Mouse (Mus musculus) embryonic facial prominence, embryonic 10.5 days (tissue): ENCODE data around the gene Esf1. TPM values are rescaled to one million over a fixed set of nuclear protein-coding genes. Genes with fewer than 3 reads are reported as not detected.
A peak's percentile ranks its signal among the peaks of the same experiment; 100 is the strongest.
"Not testable (repeated sequence)": the region's sequence is repeated elsewhere in the genome, so short reads cannot be mapped to it uniquely, and the experiment has no call there.

Experiments
- DNase-seq: peaks from one replicate; pipeline ENCODE4 v3.0.0-alpha.2; 2017; ENCODE audit warnings: low spot score
- H3K27ac ChIP-seq: fragments of 300-500 bp; sonication (generic); replicated peaks from 2 replicates; pipeline ENCODE4 v1.5.1; 2016; ENCODE audit warnings: mild to moderate bottlenecking
- H3K27me3 ChIP-seq: fragments of 300-500 bp; sonication (generic); replicated peaks from 2 replicates; pipeline ENCODE4 v1.6.1; 2016; ENCODE audit warnings: low read depth, mild to moderate bottlenecking; ENCODE audit not compliant: poor library complexity, severe bottlenecking
- H3K36me3 ChIP-seq: fragments of 300-500 bp; sonication (generic); replicated peaks from 2 replicates; pipeline ENCODE4 v1.6.1; 2016; ENCODE audit warnings: mild to moderate bottlenecking, moderate library complexity
- H3K4me1 ChIP-seq: fragments of 300-500 bp; sonication (generic); 2 replicates; pipeline ENCODE4 v1.6.1; 2016
- H3K4me3 ChIP-seq: fragments of 300-500 bp; sonication (generic); 2 replicates; pipeline ENCODE4 v1.5.1; 2016; ENCODE audit warnings: mild to moderate bottlenecking, moderate library complexity
- H3K9me3 ChIP-seq: fragments of 300-500 bp; sonication (generic); 2 replicates; pipeline ENCODE4 v1.6.1; 2016; ENCODE audit warnings: mild to moderate bottlenecking
- WGBS: fragments of 180-500 bp; shearing (Covaris S2); methylation state at CpG from one replicate; pipeline ENCODE4 v1.1.7; 2016; 5-methylcytosine and 5-hydroxymethylcytosine counted together
- polyA plus RNA-seq: library from polyadenylated mRNA; unstranded; fragments of >200 nt; fragmentation: Nextera tagmentation; extraction: Ambion mirVana; gene quantifications from 2 replicates; pipeline ENCODE4 v1.2.1, GENCODE M21; 2016

Esf1 gene
- polyA plus RNA-seq: 29.8 and 33.2 TPM in 2 replicates

DNA sequence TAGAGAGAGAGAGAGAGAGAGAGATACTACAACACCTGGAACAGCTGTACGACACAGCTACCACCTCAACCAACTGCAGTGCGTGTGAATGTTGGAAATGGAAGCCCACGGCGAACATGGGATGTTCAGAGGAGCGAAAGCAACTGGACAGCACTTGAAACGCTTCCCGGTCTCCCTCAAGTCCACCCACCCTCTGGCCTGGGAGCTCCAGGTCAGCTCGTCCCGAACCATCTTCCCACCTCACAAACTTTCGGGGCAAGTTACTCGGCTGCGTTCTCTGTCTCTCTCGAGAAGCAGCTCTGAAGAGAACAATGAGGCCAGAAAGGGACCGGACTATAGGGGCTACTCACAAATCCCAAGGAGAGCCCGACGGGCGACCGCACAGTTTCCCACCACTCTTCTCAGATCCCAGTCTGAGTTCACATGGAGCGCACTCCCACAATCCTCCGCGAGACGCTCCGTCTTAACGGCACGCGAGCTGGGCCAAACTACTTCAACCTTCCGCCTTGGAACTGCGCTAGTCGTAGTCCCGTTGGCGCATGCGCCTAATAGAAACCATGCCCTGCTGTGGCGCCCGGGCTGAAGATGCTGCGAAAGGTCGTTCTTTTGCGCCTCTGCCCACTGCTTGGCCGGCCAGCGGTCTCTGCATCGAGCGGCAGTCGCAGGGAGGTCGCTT, at the start of gene Esf1, which contains the start of gene Ndufaf5:
Esf1 (minus strand) TSS at position 438 of the 676 bp plus-strand sequence.
Ndufaf5 (plus strand) TSS at position 523 of the 676 bp plus-strand sequence.
- H3K4me1 ChIP-seq: peaks cover 17% of the 10 kb centered on the region
- under 1% methylated on average over 43 of the region's 43 CpGs for WGBS
- peaks cover 39% of the 10 kb centered on the region for H3K36me3 ChIP-seq
- H3K27me3 ChIP-seq: no peaks in the 10 kb centered on the region
- no peaks in the 10 kb centered on the region for H3K9me3 ChIP-seq
- peak within 1 kb of the TSS; percentile 91 for H3K27ac ChIP-seq
- peak; percentile 94 for DNase-seq
- peak within 1 kb of the TSS; percentile 90 for H3K4me3 ChIP-seq

DNA sequence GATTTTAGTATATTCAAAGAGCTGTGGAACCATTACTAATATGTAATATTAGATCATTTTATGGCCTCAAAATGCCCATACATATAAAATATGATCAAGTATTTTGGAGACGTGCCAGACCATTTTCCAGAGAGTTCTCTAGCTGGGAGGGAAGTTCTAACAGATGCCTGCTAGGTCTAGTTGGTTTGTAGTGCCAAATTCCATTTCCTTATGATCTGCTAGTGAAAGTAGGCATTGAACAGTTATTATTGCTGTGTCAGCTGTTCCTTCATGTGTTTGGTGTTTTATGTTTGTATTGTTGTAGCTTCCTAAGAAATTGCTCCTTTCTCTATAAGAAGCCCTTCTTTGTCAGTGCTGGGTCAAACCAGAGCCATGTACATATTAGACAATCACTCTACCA, 45.6 kb upstream of the Esf1 start:
- Histone ChIP-seq H3K4me3 (no peak overlapping the region), H3K9me3 (no peaks in the 10 kb centered on the region), H3K27ac (no peak overlapping the region), H3K27me3 (no peaks in the 10 kb centered on the region), H3K4me1 (no peaks in the 10 kb centered on the region), H3K36me3 (no peaks in the 10 kb centered on the region)
- 86% methylated on average over 1 of the region's 1 CpGs for WGBS
- no peak for DNase-seq

DNA sequence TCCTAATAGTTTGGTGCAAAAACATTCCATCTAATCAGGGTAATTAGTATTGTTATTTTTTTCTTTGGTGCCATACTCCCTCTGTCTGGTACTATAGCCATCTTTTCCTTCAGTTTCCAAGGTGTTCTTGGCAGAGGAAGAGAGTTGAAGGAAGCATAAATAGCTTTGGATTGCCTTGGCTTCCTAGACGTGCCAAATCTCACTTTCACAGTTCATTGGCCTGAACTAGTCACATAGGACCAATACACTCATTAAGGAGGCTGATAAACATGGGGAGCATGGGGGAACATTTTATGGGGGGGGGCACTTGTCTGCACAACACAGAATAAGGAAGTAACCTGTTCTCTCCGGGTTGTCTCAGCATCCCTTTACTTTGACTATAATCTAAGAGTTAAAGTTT, 45.1 kb upstream of the Esf1 start:
- DNase-seq: no peak
- H3K36me3 ChIP-seq: no peaks in the 10 kb centered on the region
- H3K4me3 ChIP-seq: no peak overlapping the region
- H3K4me1 ChIP-seq: no peaks in the 10 kb centered on the region
- H3K27me3 ChIP-seq: no peaks in the 10 kb centered on the region
- H3K9me3 ChIP-seq: no peaks in the 10 kb centered on the region
- no peak overlapping the region for H3K27ac ChIP-seq
- 79% methylated on average over 2 of the region's 2 CpGs for WGBS

DNA sequence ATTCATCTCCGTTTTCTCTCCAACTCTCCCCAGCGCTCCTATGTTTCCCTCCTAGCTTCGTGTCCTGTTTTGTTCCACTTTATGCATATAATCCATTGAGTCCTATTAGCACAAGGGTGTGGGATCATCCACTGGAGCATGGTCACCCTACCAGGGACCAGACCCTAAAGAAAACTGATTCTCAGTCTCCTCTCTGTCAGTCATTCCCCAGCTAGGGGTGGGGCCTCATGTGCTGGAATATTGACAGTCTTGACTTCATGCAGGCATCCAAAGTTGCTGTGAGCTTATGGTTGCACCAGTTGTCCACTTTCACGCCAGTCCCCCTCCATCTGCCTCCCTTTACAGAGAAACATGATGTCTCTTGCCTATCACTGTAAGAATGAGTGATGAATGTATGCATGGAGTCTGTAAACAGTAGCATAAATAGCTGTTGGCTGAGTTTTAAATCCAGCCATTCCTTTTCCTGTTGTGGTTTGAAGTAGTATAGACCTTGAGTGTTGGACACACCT, 44.2 kb upstream of the Esf1 start:
- H3K36me3 ChIP-seq: no peaks in the 10 kb centered on the region
- H3K9me3 ChIP-seq: no peaks in the 10 kb centered on the region
- H3K27me3 ChIP-seq: no peaks in the 10 kb centered on the region
- no peak for DNase-seq
- H3K4me1 ChIP-seq: no peaks in the 10 kb centered on the region
- H3K4me3 ChIP-seq: no peak overlapping the region
- no peak overlapping the region for H3K27ac ChIP-seq
- 92% methylated on average over 4 of the region's 4 CpGs for WGBS

DNA sequence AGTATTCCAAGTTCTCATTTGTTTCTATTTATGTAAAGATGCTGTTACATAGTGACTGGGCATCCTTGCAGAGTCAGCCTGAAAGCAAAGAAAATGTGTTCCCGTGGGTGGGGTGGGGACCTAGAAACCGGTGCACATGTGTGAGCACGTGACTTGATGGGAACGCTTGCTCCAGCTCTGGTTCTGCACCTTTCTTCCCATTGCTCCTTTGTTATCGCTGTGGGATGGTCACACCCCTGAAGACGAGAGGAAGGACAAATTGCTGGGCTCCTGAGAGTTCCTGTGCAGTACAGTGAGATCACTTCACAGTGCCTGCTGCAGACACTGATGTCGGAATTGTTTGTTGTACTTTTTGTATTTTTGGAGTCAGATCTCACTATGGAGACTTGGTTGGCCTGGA, 33.4 kb upstream of the Esf1 start:
- DNase-seq: no peak
- Histone ChIP-seq H3K4me3 (no peak overlapping the region), H3K27ac (no peak overlapping the region), H3K27me3 (no peaks in the 10 kb centered on the region), H3K36me3 (peaks cover 55% of the 10 kb centered on the region), H3K4me1 (no peaks in the 10 kb centered on the region), H3K9me3 (no peaks in the 10 kb centered on the region)
- WGBS: 92% methylated on average over 7 of the region's 7 CpGs

DNA sequence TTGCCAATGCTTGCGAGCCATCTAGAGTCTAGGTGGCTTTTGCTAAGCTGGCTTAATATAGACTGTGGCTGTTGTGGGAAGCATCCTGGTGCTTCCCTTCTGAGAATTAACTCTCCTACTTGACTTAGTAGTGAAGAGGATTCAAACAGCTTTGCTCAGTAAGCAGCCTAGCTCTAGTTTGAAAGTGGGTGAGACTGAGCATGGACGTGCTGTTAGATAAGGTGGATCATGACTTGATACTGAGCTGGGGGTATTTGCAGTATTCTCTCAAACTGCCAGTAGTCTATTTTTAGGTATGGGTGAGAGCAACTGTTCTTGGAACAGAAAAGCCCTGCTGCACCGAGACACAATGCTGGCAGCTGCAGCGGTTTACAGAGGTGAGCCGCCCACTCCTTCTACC, 32.2 kb upstream of the Esf1 start:
- Histone ChIP-seq H3K27me3 (no peaks in the 10 kb centered on the region), H3K4me3 (no peak overlapping the region), H3K36me3 (peaks cover 60% of the 10 kb centered on the region), H3K9me3 (no peaks in the 10 kb centered on the region), H3K27ac (no peak overlapping the region), H3K4me1 (no peaks in the 10 kb centered on the region)
- 93% methylated on average over 5 of the region's 5 CpGs for WGBS
- DNase-seq: no peak

DNA sequence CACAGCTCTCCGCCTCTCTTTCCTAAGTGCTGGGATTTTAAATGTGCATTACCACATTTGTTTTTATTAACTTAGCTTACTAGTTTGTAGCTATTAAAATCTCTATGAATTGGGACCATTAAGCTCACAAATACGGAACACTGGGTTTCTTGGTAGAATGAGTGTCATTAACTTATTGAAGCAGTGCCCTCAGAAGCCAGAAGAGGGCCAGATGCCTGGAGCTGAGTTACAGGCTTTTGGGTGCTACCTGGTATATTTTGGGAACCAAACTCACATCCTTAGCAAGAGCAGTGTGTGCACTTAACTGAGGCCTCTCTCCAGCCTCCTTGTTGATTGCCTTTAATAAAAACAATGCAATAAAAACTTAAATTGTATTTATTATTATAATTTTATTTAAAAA, 30.3 kb upstream of the Esf1 start:
- 79% methylated on average over 2 of the region's 2 CpGs for WGBS
- Histone ChIP-seq H3K4me3 (no peak overlapping the region), H3K36me3 (peaks cover 54% of the 10 kb centered on the region), H3K27ac (no peak overlapping the region), H3K9me3 (no peaks in the 10 kb centered on the region), H3K4me1 (no peaks in the 10 kb centered on the region), H3K27me3 (no peaks in the 10 kb centered on the region)
- DNase-seq: no peak

DNA sequence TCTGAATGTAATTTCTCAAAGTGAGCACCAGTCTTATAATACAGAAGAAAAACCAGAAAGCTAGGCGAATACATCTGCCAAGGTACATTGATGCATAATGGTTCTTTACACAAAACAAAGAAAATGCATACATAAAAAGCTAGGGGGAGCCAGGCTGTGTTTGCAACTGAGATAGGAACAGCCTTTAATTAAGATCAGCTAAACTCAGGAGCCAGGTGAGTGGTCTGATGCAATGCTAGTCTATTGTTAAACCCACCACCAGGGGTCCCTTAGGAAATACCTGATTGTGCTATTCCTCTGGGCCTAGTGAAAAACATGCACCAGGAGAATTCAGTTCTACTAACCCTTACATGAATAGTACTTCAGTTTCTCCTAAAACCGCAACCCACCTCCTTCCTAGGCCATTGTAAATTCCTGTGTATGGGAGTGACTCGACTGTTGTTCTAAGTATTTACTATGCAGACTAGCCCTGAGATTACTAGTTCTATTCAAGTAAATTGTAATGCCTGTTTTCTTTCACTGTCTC, 15.4 kb upstream of the Esf1 start:
- not testable (repeated sequence) for DNase-seq, H3K27ac ChIP-seq, H3K4me1 ChIP-seq, H3K4me3 ChIP-seq, H3K27me3 ChIP-seq, H3K9me3 ChIP-seq
- 91% methylated on average over 3 of the region's 3 CpGs for WGBS
- peaks cover 59% of the 10 kb centered on the region for H3K36me3 ChIP-seq

DNA sequence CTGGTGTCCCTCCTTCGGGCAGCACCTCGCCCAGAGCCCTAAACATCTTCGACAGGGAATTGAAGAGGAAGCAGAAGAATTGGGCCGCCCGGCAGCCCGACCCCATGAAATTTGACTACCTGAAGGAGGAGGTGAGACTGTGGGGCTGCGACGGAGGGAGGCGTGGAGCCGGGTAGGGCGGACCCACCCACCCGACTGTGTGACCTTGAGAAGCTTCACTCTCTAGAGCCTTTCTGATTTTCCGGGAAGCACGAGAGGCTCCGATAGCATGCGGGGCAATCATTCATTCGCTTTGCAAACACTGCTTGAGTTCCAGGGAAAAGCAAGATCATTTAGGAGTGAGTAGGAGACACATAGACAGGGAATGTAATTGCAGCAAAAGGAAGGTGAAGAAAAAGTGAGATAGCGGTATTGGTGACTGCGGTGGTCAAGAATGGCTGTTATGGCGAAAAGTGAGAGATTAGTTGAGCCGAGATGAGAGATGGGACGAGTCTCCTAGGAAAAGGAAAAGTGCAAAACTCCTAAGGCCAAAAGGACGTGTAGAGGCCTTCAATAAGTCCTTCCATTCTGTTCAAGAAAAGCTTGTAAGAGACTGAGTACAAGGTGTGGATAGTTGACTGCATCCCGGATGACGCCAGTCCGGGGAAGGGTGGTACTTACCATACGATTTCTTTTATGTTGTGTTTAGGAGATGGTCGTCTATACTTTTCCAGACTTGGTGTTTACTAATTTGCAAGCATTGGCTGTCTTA, 614 bp upstream of the Esf1 start:
- no peak for DNase-seq
- Histone ChIP-seq H3K9me3 (no peaks in the 10 kb centered on the region), H3K4me1 (peaks cover 17% of the 10 kb centered on the region), H3K4me3 (peak overlapping the region; percentile 90), H3K27ac (peak overlapping the region; percentile 91), H3K36me3 (peaks cover 31% of the 10 kb centered on the region), H3K27me3 (no peaks in the 10 kb centered on the region)
- 10% methylated on average over 28 of the region's 28 CpGs for WGBS

DNA sequence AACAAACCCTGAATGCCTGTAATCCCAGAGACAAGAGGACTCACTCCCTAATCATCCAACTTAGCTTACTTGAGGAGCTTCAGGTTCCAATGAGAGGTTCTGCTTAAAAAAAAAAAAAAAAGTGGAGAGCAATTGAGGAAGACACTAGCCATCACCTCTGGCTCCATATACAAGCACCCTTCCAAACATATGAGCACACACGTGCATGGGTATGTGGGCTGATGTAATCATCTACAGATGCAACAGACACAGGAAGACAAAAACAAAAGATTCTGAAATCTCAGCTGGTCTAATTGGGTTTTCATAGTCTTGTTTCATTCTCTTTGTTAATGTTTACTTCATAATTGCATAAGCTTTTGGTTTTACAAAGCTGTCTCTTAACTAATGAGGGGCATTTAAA, 1.3 kb downstream of the Esf1 start:
- Histone ChIP-seq H3K27me3 (no peaks in the 10 kb centered on the region), H3K4me3 (peak overlapping the region; percentile 90), H3K9me3 (no peaks in the 10 kb centered on the region), H3K36me3 (peaks cover 44% of the 10 kb centered on the region), H3K4me1 (peaks cover 17% of the 10 kb centered on the region), H3K27ac (no peak overlapping the region)
- no peak for DNase-seq
- WGBS: 81% methylated on average over 1 of the region's 1 CpGs

DNA sequence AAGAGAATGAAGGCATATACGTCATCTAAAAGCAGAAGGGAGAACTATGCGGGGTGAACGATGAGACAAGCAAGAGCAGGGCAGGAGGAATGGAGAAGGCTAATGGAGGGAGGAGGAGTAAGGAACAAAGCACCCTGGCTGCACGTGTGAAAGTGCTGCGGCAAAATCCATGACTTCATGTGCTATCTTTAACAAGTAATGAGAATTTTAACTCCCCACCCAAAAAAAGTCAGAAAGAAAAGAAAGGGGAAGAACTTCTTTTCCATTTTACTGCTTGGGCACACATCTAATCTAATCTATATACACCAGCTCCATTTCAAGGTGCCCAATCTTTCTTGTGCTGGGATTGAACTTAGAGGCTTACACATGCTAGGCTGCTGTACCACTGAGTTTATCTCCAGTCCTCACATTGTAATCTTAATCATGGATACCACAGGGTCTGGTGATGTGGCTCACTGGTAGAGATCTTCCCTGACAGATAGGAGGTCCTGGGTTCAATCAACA, 7.0 kb downstream of the Esf1 start:
- WGBS: 94% methylated on average over 5 of the region's 5 CpGs
- Histone ChIP-seq H3K9me3 (no peaks in the 10 kb centered on the region), H3K4me1 (no peaks in the 10 kb centered on the region), H3K36me3 (peaks cover 75% of the 10 kb centered on the region), H3K27ac (no peak overlapping the region), H3K4me3 (no peak overlapping the region), H3K27me3 (no peaks in the 10 kb centered on the region)
- no peak for DNase-seq

DNA sequence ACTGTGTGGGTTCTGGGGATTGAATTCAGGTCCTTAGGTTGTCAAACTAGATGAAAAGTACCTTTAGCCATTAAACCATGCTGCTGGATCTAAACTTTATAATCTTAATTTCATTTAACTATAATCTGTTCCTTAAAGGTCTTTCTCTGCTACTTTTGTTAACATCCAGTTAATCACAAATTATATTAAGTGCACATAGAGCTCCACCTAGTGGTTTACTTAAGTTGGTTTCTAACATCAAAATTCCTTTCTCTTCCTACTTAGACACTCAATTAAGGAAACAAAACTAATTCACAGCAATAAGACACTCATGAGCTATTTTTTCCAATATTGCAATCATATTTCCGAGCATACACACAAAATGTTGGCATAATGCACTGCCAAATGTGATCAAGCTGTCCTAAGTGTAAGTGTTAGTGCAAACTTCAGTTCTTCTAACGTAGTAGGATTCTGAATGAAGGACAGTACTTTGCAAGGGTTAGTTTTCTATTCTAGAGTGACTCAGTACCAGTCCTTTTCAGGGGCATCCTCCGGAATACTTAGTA, 11.1 kb downstream of the Esf1 start:
- no peaks in the 10 kb centered on the region for H3K9me3 ChIP-seq
- no peaks in the 10 kb centered on the region for H3K4me1 ChIP-seq
- H3K27me3 ChIP-seq: no peaks in the 10 kb centered on the region
- H3K36me3 ChIP-seq: peaks cover 82% of the 10 kb centered on the region
- no peak overlapping the region for H3K4me3 ChIP-seq
- WGBS: 86% methylated on average over 3 of the region's 3 CpGs
- H3K27ac ChIP-seq: no peak overlapping the region
- no peak for DNase-seq
